Mouse (Mus musculus): ENCODE measurements around the gene Itga6.

DNA sequence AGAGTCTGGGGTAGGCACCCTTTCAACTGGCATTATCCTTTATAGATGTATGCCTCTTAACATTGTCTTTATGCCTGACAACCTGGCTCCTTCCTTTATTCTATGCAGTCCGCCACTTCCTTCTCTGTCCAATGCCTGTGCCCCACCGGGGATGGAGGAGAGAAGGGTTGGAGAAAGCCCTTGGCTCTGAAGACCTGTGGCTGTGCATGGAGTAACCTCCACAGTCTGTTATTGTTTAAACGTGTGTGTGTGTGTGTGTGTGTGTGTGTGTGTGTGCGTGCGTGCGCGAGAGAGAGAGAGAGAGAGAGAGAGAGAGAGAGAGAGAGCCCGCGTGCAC, 67.6 kb downstream of the Itga6 start:
- TF ChIP-seq CEBPB (IDR thresholded peaks at IDR 0.05; ENCODE audit: low read depth) (no peak), CTCF (IDR thresholded peaks at IDR 0.05; ENCODE audit: control insufficient read depth, insufficient read depth, insufficient read length) (no peak)

Measured in C2C12 (cell line).